Mouse (Mus musculus) natural killer cell, adult 2 months (primary cell): ENCODE data around the gene Brat1.

Experiments used
- DNase-seq, 2 experiments: peaks; one replicate each; pipeline ENCODE4 v3.0.0; 2022; ENCODE audit warnings: low spot score in 2 of 2

The Brat1 gene

GRCm38 (mm10) chr5:140743706-140744131 lies 38.9 kb downstream of the Brat1 start:
- DNase-seq = no peak

- peak in 1 of 2 experiments; percentile 24 for DNase-seq
Measured at GRCm38 (mm10) chr5:140748425-140748824, 43.6 kb downstream of the Brat1 start.

- DNase-seq = peak; percentile 62 to 71
Measured at GRCm38 (mm10) chr5:140749062-140749875, 44.5 kb downstream of the Brat1 start.

GRCm38 (mm10) chr5:140750925-140751324 lies 46.1 kb downstream of the Brat1 start:
- DNase-seq = peak; percentile 33 to 68

- DNase-seq = no peak
Measured at GRCm38 (mm10) chr5:140752041-140752440, 47.2 kb downstream of the Brat1 start.

- no peak for DNase-seq
Measured at GRCm38 (mm10) chr5:140752639-140753038, 47.8 kb downstream of the Brat1 start.

- no peak for DNase-seq
Measured at GRCm38 (mm10) chr5:140753223-140753622, 48.4 kb downstream of the Brat1 start.

GRCm38 (mm10) chr5:140758864-140759263 lies 54.1 kb downstream of the Brat1 start:
- no peak for DNase-seq

GRCm38 (mm10) chr5:140762540-140762939 lies 57.7 kb downstream of the Brat1 start:
- no peak for DNase-seq

GRCm38 (mm10) chr5:140764921-140765613 lies 60.3 kb downstream of the Brat1 start:
- peak in 1 of 2 experiments; percentile 14 for DNase-seq

GRCm38 (mm10) chr5:140766566-140766965 lies 61.8 kb downstream of the Brat1 start:
- DNase-seq = no peak

GRCm38 (mm10) chr5:140767704-140768141 lies 62.9 kb downstream of the Brat1 start:
- DNase-seq = no peak

- DNase-seq = no peak
Measured at GRCm38 (mm10) chr5:140768333-140768732, 63.5 kb downstream of the Brat1 start.
